Mouse (Mus musculus): Measurements from ENCODE around the gene Gpc5. TPM values are rescaled to one million over a fixed set of nuclear protein-coding genes. Genes with fewer than 3 reads are reported as not detected.

Gpc5 gene
- total RNA-seq, 2 experiments from 2014 or later = 26.6 to 31.1 TPM

DNA sequence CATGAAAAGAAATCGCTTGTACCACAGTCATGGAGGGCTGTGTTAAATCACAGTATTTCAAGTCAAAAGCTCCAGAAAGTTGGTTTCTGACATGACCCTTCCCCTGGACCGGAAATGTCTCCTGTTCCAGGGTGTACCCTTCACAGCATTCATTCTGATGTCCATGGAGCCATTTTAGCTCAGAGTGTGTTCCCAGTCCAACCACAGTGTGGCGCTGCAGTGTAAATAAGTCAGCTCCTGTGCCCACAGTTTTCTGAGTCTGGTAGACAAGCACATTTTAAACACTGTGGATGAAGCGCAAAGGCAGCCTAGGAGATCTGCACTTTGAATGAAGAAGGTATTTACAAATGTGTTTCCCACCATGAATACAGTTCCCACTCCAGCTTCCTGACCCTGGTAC lies 383.2 kb downstream of the Gpc5 start:
- peak; percentile 59 for DNase-seq
- intact Hi-C loops (cut with DNase I) = no loop called here

DNA sequence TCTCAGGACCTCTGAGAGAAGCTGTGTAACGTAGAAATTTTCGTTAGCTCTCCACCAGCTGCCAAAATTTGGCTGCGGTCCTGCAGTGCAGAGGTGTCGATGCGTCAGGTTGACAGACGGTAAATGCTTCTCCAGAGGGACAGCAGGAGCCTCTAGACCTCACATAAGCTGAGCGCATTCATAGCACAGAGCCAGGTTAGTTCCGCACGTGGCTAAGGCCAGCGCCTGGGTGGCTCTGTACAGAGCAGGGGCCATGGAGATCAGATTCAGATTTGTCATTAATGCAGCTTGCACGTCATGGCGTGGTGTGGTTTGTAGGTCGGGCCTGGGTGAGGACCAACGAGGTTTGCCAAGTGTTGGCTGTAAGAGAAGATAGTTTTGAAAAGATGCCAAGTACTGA lies 385.3 kb downstream of the Gpc5 start:
- intact Hi-C loops (cut with DNase I) = no loop called here
- peak; percentile 15 for DNase-seq

DNA sequence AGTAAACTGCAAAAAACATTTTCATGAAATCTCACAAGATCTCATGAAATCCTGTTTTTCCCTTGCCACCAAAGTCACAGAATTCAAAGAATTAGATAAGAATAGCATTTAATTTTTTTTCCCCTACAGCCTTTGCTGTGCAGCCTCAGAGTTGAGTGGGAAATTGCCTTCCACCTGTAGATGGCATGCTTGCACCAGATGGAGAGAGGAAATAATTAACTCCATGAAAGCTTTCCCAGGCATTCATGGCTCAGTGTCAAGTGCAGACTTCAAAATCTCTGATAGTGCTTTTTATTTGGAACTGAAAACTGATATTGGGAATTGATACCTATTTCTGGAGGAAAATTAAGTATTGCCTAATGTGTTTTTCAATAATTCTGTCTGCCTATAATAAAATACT lies 393.1 kb downstream of the Gpc5 start:
- intact Hi-C loops (cut with DNase I) = no loop called here
- DNase-seq = peak; percentile 37

DNA sequence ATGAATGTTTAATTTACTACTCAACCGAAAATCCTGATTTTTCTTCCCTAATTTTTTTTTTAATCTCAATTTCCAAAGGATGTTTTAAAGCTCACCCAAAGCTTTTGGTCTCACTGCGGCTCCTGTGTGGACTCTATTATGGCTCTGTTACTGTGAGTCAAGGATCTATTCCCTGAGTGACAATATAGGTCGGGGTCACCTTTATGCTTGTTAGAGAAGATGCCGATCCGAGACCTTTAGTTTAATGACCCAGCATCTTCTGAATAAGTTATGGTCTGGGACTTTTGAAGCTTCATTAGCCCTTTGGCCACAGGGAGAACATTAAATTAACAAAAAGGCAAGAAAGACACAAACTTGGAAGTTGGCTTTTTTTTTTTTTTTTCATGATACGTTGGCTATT lies 408.8 kb downstream of the Gpc5 start:
- intact Hi-C loops (cut with DNase I) = no loop called here
- no peak for DNase-seq

DNA sequence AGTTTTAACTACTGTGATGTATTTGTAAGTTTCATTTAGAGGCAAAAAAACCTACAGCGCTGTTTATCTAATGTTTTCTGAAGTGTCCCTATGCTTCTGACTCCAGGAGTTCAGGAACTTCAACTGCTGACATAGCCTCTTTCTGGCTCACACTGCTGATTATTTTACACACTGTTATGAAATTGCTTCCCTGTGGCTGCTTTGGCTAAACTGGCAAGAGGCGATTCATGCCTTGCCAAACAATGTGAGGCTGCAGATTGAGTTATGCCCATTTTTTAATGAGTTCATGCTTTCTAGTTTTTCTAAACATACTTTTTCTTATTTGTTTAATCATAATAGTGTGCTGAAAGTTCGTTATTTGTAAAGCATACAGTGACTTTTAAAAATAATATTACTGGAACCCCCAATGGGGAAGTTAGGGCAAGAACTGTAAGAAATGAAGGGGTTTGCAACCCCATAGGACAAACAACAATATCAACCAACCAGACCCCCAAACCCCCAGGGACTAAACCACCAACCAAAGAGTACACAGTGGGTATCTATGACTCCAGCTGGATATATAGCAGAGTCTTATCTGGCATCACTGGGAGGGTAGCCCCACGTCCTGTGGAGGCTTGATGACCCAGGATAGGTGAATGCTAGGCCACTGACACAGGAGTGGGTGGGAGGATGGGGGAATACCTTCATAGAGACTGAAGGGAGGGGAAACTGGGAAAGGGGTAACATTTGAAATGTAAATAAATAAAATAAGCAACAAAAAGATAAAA lies 454.7 kb downstream of the Gpc5 start:
- peak; percentile 13 for DNase-seq
- intact Hi-C loops (cut with DNase I) = no loop called here

DNA sequence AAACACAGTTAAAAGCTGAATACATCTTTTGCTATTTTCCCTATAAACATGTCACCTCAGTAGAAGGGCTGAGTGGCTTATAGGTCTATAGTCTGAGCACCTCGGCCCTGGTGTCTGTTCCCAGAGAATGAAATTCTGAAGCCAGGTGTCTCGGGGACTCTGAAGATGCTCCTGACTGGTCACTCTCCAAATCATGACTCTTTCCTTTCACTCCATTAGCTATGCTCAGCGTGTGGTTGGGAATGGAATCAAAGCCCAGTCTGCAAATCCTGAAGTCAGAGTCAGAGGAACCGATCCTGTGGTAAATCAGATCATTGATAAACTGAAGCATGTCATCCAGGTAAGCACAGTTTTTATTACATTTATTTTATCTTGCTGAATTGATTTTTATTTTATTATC lies 460.0 kb downstream of the Gpc5 start:
- intact Hi-C loops (cut with DNase I) = no loop called here
- peak; percentile 3 for DNase-seq

DNA sequence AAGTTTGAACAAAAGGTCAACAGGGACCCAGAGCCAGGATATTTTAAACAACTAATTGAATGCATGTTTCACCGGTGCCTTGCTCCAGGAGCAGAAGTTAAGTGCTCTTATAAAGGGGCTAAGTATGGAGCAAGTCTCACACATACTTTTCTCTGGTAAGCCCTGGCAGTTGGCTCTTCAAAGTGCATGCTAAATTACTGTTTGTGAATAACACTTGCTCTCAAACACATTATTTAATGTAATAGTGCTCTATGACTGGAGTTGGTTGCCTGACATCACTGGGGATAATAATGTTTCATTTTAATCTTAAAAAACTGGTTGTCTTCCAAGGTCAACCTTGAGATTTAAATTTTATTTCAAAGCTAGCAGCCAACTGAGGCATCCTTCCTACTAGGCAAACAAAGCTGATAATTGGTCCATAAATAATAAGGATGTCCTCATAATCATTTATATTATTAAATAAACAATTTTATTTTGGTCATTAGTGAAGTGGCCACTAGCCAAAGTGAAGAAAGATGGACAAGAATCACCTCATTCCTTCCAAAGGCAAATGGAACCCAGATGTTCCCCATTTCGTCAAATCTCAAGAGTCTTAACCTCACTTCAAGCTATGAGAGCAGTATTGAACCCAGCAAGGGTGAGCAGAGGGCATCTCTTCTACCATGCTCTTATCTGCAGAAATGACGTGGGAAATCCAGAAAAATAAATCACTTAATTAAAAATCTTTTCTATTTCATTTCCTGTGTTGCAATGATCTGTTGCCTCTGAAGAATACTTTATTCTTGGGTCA lies 488.6 kb downstream of the Gpc5 start:
- DNase-seq = no peak
- intact Hi-C loops (cut with DNase I) = no loop called here

DNA sequence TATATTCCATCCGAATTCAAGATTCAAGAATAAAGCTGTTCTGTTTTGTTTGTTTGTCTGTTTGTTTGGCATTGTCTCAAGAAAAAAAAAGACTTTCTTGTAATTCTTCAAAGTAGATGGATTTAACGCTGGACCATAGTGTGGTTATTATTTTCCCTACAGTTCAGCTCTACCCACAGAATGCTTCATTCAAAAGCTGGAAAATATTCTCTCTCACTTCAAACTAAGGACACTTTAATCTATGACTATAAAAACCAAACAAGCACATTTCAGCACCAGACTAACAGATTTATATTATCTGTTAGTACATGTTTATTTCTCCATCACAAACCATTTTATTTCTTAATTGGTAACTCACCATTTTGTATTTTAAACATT lies 489.2 kb downstream of the Gpc5 start:
- intact Hi-C loops (cut with DNase I) = no loop called here
- DNase-seq = no peak

DNA sequence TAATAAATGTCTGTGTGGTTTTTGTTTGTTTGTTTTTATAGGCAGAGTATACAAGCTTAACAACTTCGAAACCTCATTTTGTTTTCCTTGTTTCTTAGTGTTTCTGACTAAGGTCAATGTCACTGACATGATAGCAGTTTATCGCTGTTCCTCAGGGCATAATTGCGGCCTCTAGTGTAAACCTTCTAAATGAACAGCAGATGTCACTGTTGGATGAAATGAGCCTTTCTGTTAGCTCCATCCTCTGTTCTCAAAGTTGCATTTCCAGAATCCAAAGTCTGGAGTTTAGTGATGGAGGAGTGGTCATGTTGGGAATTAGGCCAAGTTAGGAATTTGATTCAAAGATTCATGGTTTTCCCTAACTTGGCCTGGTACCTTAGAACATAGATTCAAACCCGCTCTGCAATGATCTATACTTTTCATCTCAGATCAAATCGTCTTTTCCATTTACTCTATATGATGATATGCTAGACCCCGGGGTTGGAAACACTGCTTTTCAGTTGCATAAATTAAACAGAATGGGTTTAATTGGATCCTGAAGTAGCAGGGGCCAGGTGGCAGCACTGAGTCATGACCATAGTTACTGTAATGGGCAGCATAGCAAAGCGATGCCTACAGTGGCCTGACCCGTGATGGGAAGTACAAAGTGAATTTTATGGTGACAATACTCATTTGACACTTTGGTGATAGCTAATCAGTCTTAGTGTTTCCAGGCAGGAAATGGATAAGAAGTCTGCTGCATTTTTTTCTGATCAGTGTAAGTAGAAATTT lies 508.4 kb downstream of the Gpc5 start:
- peak; percentile 11 for DNase-seq
- intact Hi-C loops (cut with DNase I) = no loop called here

DNA sequence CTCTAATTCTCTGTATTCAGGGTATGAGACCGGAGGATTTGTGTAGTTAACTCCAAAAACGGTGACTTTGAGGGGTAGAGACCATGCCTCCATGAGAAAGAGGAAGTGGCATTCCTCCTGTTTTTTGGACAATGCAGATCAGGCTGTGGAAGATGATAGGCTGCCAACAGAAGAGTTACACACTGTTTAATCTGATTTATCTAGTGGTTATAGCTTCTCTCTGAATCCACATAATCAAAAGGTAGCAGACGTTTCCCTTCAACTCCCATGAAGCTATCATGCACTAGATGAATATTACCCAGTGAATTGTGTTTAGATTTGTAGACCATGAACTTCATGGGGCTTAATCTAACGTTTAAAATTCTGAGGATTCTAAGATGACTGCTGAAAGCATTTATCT lies 522.1 kb downstream of the Gpc5 start:
- no peak for DNase-seq
- intact Hi-C loops (cut with DNase I) = no loop called here

DNA sequence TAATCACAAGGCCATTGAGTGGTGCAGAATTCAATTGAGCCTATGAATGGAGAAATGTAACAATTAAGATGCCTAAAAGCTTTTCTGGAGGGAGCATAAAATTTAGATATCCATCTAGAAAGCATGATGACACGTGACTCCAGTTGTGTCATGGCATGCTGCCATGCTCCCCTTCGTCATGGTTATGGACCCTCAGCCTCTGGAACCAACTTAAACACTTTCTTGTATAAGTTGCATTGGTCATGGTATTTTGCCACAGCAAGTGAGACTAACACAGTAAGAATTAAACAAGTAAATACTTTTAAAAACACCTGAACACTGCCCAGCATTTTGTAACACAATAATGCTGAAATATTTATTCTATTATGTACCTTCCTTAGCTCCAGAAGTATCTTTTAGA lies 524.3 kb downstream of the Gpc5 start:
- peak; percentile 30 for DNase-seq
- intact Hi-C loops (cut with DNase I) = no loop called here

DNA sequence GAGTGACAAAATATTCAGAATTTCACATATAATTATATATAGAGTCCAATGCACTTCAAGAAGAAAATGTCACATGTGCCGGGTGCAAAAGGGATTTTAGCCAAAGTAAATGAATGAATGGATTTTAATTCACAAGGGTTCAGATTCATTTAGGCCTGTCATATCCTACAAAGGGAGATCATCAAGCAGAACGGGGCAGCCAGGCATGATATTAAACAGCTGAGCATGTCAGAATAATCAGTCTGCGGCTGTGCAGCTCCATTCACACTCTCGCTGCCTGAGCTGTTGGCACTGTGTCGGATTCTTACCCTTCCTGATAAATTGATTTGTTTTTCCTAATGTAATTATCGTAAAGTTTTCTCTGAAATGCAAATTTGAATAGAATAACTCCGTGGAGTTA lies 524.8 kb downstream of the Gpc5 start:
- peak; percentile 74 for DNase-seq
- intact Hi-C loops (cut with DNase I) = no loop called here

DNA sequence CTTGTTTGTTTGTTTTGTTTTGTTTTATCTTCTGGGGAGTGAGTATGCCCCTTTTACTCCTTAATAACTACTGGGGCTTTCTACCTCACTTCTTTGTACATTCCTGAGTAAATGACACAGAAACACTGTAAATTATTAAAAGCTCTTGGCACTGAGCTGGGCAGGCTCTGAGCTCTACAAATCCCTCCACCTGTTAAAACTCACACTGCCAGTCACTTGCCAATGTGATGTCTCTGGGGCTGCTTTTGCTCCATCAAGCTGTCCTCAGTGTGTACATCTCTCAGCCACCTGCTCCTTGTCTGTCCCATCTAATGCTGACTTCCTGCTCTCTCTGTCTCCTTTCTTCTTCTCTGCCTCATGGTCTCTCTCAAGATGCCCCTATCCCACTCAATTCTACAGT lies 528.5 kb downstream of the Gpc5 start:
- intact Hi-C loops (cut with DNase I) = no loop called here
- DNase-seq = no peak

DNA sequence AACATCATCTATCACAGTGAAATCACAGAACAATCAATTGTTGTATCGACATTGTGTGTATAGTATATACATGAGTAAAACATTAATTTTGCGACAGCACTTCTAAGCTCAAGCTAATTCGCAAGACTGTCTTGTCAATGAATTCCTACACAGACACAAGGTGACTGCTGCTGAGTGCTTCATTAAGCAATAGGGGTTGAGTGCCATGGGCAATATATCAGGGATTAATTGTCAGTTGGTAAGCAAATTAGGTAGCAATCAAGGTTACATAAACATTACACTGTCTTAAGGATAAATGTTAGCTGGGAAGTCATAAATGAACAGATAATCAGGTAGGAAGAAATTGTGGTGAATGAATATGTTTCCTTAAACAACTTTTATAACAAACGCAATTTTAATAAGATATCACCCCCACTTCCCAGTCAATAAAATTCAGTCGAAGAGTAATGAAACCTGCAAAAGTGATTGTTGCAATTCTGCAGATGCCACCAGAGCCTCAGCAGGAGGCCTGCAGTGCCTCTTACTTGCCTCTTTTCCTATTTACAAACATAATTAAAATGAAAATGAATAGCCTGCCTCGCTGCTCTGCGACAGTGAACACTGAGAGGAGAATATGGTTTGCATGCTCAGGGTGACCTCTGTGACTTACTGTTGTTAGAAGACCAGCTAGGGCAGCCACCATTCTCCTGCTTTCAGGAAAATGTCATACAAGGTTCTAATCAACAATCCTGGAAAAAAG lies 539.3 kb downstream of the Gpc5 start:
- intact Hi-C loops (cut with DNase I) = no loop called here
- DNase-seq = no peak

DNA sequence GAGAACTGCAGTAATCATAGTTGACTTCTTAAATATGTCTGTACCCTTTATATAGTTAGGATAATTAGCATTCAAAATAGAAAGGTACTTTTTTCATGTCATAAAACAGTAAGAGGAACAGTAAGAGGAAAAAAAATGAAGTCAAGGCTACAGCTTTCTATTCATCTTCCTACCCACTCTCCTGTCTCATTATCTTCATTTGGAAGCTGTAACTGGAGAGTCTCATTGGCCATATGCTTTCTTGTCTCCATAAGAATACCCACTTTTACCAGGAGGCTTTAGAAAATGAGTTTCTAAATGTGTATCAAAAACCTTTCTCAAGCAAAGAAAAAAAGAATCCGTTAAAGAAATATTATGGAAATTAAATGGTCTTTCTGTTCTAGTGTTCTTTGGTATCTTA lies 541.3 kb downstream of the Gpc5 start:
- DNase-seq = no peak
- intact Hi-C loops (cut with DNase I) = no loop called here

DNA sequence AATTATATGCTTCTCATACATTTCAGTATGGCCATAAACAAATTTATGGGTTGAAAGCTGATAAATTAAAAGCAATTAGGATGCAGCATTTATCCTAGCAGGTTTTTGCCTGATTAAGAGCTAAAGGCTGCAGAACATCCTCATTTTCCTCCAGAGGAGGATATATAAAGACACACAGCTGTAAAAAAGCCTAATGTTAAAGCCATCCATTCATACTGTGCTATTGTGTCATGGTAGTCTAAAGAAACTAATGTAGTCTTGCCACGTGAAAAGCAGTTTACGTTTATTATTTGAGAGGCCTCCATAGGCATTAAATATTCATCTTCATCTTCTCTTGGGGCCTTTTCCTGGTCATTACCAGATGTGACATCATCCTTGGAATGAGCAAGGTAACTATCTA lies 587.9 kb downstream of the Gpc5 start:
- DNase-seq = no peak

DNA sequence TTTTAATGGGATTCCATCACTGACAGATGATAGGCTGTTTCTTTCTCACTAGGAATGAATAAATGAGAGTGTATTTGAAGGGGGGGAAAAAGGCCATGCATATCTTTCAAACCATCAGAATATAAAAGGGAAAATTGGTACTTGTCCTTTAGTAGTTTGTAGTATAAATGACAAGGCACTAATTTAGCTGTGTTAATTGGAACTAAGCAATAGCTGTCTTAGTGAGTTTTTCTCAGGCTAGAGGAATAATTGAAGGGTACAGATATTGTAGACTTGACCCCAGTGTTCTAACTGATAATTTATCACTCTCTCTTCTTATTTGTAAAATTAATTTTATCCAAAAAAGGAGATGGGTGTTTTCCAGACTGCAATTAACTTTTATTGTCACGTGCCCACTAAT lies 654.0 kb downstream of the Gpc5 start:
- intact Hi-C loops (cut with DNase I) = no loop called here
- DNase-seq = no peak

More for the DNA sequence above, 587.9 kb downstream of the Gpc5 start:
- intact Hi-C loops (cut with DNase I) = no loop called here

DNA sequence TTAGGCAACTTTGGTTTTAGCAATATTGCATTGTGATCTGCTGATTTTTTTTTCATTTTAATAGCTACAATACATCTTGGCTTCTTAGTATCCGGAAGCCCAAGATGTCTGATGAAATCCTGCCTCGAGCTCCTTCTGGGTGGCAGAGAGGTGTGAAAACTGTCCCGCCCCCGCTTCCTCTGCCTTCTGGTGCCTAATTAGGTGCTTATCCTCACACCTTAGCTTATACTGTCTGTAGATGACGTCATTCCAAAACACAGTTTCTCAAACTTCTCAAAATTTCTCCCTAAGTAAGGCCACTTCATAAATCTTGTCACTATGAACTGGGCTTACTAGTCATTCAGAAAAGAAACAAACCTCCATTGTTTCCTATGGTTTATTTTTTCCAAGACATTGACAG lies 668.2 kb downstream of the Gpc5 start:
- DNase-seq = no peak
- intact Hi-C loops (cut with DNase I) = no loop called here

DNA sequence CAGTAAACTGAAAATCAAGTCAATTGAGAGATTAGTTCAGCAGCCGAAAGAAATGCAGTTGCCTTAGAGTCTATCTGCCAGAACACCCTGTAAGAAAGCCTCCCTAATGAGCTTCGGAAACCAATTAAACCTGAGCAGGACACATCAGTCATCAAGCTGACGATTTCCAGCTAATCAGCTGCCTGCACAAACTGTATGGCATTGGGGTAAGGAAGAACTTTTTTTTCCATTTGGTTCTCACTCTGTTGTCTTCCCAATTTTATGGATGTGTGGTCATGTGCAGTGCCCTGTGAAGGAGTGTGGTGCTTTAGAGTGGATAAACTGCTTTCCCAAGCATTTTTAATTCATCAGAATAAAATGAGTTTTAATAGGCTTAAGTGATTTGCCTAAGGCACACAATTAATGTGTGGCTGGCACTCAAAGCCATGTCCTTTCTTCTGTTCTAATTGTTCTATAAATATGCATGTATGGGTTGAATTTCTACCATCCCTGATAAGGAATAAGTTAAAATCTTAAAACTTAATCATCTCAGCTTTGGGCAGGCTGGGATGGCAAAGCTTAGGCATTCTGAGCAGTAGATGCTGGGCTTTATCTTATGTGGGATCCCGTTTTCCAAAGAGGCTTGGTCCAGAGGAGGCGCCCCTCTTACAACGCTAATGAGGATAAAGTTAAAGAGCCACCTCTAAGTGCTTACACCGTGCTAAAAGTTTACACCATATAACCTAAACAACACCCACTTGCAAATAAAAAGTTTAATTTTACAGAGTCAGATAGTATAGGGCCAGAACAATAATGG lies 687.6 kb downstream of the Gpc5 start:
- intact Hi-C loops (cut with DNase I) = no loop called here
- DNase-seq = no peak

DNA sequence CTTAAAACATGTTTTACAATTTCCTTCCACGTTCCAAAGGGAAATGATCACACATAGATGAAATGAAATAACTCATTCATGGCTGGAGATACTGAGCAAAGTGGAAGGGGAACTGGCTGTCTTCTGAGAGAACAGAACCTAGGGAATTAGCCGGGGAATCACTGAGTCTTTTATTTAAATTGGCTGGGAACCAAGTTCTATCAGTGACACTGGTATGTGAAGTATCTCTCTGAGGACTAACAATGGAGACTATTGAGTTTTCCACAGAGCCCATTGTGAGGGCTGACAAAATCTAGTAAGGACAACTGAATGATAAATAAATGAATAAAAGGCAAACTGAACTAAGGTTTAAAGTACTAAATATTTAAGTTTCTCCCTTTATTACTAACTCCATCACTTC lies 712.7 kb downstream of the Gpc5 start:
- intact Hi-C loops (cut with DNase I) = no loop called here
- DNase-seq = no peak
